Mouse (Mus musculus) central nervous system, embryonic 11.5 days (tissue): ENCODE measurements around the gene Swap70. TPM values are rescaled to one million over a fixed set of nuclear protein-coding genes. Genes with fewer than 3 reads are reported as not detected.

Experiments used
- polyA plus RNA-seq: library from polyadenylated mRNA; depleted of rRNA; stranded (reverse); fragments of >200 nt; gene quantifications from 2 replicates; pipeline ENCODE4 v1.2.3, GENCODE M21; 2012; rRNA removed

Swap70 gene
- 15.2 TPM in 2 replicates for polyA plus RNA-seq

DNA sequence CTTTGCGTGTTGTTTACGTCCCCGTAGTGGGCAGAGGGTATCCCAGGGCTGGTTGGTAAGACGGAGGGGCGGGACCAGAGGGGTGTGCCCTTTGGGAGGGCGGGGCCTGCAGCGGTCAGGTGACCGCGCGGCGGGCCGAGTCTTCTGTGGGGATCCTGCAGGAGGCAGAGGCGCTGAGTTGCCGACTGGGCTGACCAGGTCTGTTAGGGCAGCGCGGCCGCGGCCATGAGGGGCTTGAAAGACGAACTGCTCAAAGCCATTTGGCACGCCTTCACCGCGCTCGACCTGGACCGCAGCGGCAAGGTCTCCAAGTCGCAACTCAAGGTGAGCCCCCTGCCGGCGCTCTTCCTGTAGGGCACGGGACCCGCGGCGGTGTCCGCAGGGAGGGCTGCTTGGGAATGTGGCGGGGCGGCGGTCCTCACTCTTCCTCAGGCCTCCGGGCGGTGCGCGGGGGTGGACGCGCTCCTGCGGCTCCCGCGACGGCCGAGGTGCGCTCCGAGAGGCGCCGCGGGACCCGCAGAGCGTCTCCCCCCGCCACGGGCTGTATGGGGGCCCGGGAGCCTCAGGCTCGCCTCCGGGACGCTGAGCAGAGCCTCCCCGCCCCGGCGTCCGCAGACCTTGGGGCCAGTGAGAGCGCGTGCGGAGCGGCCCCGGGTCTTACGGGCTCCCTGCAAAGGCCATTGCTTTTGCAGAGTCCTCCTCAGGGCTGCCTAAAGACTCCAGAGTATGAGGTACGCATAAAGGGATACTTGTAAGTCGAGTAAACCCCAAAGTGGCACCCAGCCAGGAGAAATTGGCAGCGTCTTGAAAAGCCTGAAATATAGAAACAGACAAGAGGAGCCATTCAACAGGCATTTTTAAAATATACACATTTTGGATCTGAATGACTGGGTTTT is at the start of gene Swap70:
Gene Swap70, plus strand, starts transcription at position 126 of the 896 bp plus-strand sequence.

Other genes starting within 250 kb of the Swap70 start
- 28.8 and 54.6 TPM in 2 replicates for gene Tmem41b, start 234.8 kb upstream of the Swap70 start, polyA plus RNA-seq
- gene Ipo7, start 203.4 kb upstream of the Swap70 start, polyA plus RNA-seq, result 74.9 and 97.2 TPM in 2 replicates
- 14.8 and 29.3 TPM in 2 replicates for gene Zfp143, start 160.5 kb upstream of the Swap70 start, polyA plus RNA-seq
- gene Wee1, start 99.7 kb upstream of the Swap70 start, polyA plus RNA-seq, result 33.2 and 33.7 TPM in 2 replicates